Mouse (Mus musculus) liver, embryonic 13.5 days (tissue): ENCODE measurements around the gene C130032M10Rik. TPM values are rescaled to one million over a fixed set of nuclear protein-coding genes. Genes with fewer than 3 reads are reported as not detected.

Experiments
- ATAC-seq: fragments of 200-750 bp; cut with Nextera tagmentation; 2 replicates; pipeline ENCODE4 v1.8.0; 2017; ENCODE audit warnings: low read depth, mild to moderate bottlenecking, moderate number of reproducible peaks, moderate library complexity
- DNase-seq: peaks from one replicate; pipeline ENCODE4 v3.0.0; 2022
- H3K27ac ChIP-seq: fragments of 300-500 bp; sonication (generic); 2 replicates; pipeline ENCODE4 v1.5.1; 2015; ENCODE audit warnings: moderate library complexity, mild to moderate bottlenecking, inconsistent platforms
- H3K27me3 ChIP-seq: fragments of 300-500 bp; sonication (generic); 2 replicates; pipeline ENCODE4 v1.6.1; 2015; ENCODE audit warnings: mild to moderate bottlenecking, inconsistent platforms
- H3K36me3 ChIP-seq: fragments of 300-500 bp; sonication (generic); 2 replicates; pipeline ENCODE4 v1.6.1; 2015; ENCODE audit warnings: mild to moderate bottlenecking, inconsistent platforms
- H3K4me1 ChIP-seq: fragments of 300-500 bp; sonication (generic); replicated peaks from 2 replicates; pipeline ENCODE4 v1.6.1; 2015; ENCODE audit warnings: inconsistent platforms
- H3K4me2 ChIP-seq: fragments of 300-500 bp; sonication (generic); 2 replicates; pipeline ENCODE4 v1.6.1; 2015; ENCODE audit warnings: inconsistent platforms, mild to moderate bottlenecking, moderate library complexity
- H3K4me3 ChIP-seq: fragments of 300-500 bp; sonication (generic); replicated peaks from 2 replicates; pipeline ENCODE4 v1.5.1; 2015; ENCODE audit warnings: mild to moderate bottlenecking, inconsistent platforms
- H3K9ac ChIP-seq: fragments of 300-500 bp; sonication (generic); 2 replicates; pipeline ENCODE4 v1.6.1; 2015; ENCODE audit warnings: mild to moderate bottlenecking, inconsistent platforms
- H3K9me3 ChIP-seq: fragments of 300-500 bp; sonication (generic); replicated peaks from 2 replicates; pipeline ENCODE4 v1.6.1; 2016; ENCODE audit warnings: inconsistent platforms
- WGBS: fragments of 180-500 bp; shearing (Covaris S2); methylation state at CpG from one replicate; pipeline ENCODE4 v1.1.7; 2015; ENCODE audit not compliant: insufficient replicate concordance; 5-methylcytosine and 5-hydroxymethylcytosine counted together
- polyA plus RNA-seq: library from polyadenylated mRNA; unstranded; fragments of >200 nt; fragmentation: Nextera tagmentation; extraction: Ambion mirVana; gene quantifications from 2 replicates; pipeline ENCODE4 v1.2.1, GENCODE M21; 2015

C130032M10Rik gene
- polyA plus RNA-seq, 1 experiment from 2014 or later = not detected

- Histone ChIP-seq H3K27ac (peak within 1 kb of the TSS; percentile 73), H3K4me2 (peak within 1 kb of the TSS; percentile 62), H3K4me1 (no peaks in the 10 kb centered on the region; the same call in 1 of the 2 replicates), H3K36me3 (no peaks in the 10 kb centered on the region), H3K27me3 (peaks cover 78% of the 10 kb centered on the region), H3K4me3 (peak within 1 kb of the TSS; percentile 60), H3K9me3 (no peaks in the 10 kb centered on the region), H3K9ac (peak within 1 kb of the TSS; percentile 66)
- ATAC-seq = peak; percentile 45; the same call in 1 of the 2 replicates
- under 1% methylated on average over 91 of the region's 91 CpGs for WGBS
- DNase-seq = no peak
These were observed 48.5 kb downstream of the C130032M10Rik start, which contains the start of gene Trim71 for GRCm38 (mm10) chr9:114563761-114564606. Gene Trim71, minus strand, starts transcription at chr9:114564369.

GRCm38 (mm10) chr9:114564667-114565066 lies 49.2 kb downstream of the C130032M10Rik start:
- Histone ChIP-seq H3K4me2 (peak overlapping the region; percentile 62), H3K36me3 (no peaks in the 10 kb centered on the region), H3K4me3 (peak overlapping the region; percentile 60), H3K27me3 (peaks cover 72% of the 10 kb centered on the region), H3K9ac (no peak overlapping the region), H3K27ac (peak overlapping the region; percentile 73; the same call in 1 of the 2 replicates), H3K9me3 (no peaks in the 10 kb centered on the region), H3K4me1 (no peaks in the 10 kb centered on the region; the same call in 1 of the 2 replicates)
- no peak for DNase-seq
- ATAC-seq = no peak
- 3% methylated on average over 10 of the region's 10 CpGs for WGBS

Other genes starting within 250 kb of the C130032M10Rik start
- not detected in 2 replicates for gene Bcl2a1c, start 185.6 kb upstream of the C130032M10Rik start, polyA plus RNA-seq
- 22.5 TPM in 2 replicates for gene Crtap, start 125.0 kb upstream of the C130032M10Rik start, polyA plus RNA-seq
- 13.2 and 14.6 TPM in 2 replicates for gene Glb1, start 114.6 kb upstream of the C130032M10Rik start, polyA plus RNA-seq
- gene Tmppe, start 114.6 kb upstream of the C130032M10Rik start, polyA plus RNA-seq = 2.9 and 3.4 TPM in 2 replicates
- not detected in 2 replicates for gene Ccr4, start 10.8 kb upstream of the C130032M10Rik start, polyA plus RNA-seq
- 1.4 and 1.6 TPM in 2 replicates for gene Trim71, start 48.7 kb downstream of the C130032M10Rik start, polyA plus RNA-seq
- gene Cnot10, start 124.5 kb downstream of the C130032M10Rik start, polyA plus RNA-seq = 26.9 and 32.5 TPM in 2 replicates
- 23.2 and 24.9 TPM in 2 replicates for gene Dync1li1, start 173.1 kb downstream of the C130032M10Rik start, polyA plus RNA-seq
- 21.9 and 27.0 TPM in 2 replicates for gene Cmtm6, start 215.4 kb downstream of the C130032M10Rik start, polyA plus RNA-seq